In the genomic region with DNA sequence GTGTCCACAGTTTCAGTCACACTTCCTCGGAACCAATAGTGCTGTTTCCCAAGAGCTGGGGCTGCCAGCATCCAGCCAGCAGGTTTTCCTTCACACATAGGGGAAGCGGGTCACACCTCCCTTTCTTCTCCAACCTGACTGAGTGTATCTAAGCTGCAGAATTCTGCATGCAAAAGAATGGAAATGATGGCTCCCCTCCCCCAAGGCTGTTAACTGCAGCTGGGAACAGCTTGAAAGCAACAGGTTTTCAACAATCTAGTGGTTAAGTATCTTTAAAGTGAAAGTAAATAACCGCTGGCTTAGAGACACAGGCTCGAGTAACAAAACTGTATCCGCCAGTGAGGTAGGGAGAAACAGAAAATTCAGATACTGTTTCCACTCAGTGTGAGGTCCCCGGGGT, we compare ENCODE assay signal across 8 mouse cellular contexts. TPM values are rescaled to one million over a fixed set of nuclear protein-coding genes. Genes with fewer than 3 reads are reported as not detected.
DNase-seq lines count a peak whose midpoint lies in the region; ATAC-seq and TF ChIP-seq lines count a peak whose summit lies in the region.

No protein-coding gene starts in this region.

- no peak for TF ChIP-seq CTCF in liver, adult 2 months (IDR thresholded peaks at IDR 0.05; ENCODE audit: low read depth, low read length)
- TF ChIP-seq CTCF in hindbrain, postnatal 0 days (IDR thresholded peaks at IDR 0.05; ENCODE audit: low read depth), result no peak

- peak overlapping the region; percentile 48 for H3K4me3 ChIP-seq in liver, adult 2 months (ENCODE audit: insufficient read depth, low read depth, low read length)
- peak overlapping the region; percentile 68 for H3K4me3 ChIP-seq in brown adipose tissue, adult 24 weeks (ENCODE audit: insufficient read depth, low read depth, low read length)
- peak overlapping the region; percentile 18 for H3K4me3 ChIP-seq in hindbrain, postnatal 0 days (ENCODE audit: low read length)
- H3K4me3 ChIP-seq in lung, embryonic 15.5 days, result peak overlapping the region; percentile 27
- no peak overlapping the region for H3K4me3 ChIP-seq in midbrain, embryonic 13.5 days (replicated peaks)

- peak overlapping the region; percentile 83 for H3K9ac ChIP-seq in liver, adult 2 months (ENCODE audit: low read depth, low read length)
- H3K9ac ChIP-seq in hindbrain, postnatal 0 days (replicated peaks; ENCODE audit: low read length), result no peak overlapping the region
- peak overlapping the region; percentile 25; the same call in 1 of the 2 replicates for H3K9ac ChIP-seq in lung, embryonic 15.5 days
- no peak overlapping the region for H3K9ac ChIP-seq in midbrain, embryonic 13.5 days (replicated peaks)

- no peak for ATAC-seq in hindbrain, postnatal 0 days
- ATAC-seq in lung, embryonic 15.5 days (ENCODE audit: borderline replicate concordance, extremely low read depth, low FRiP score, low TSS enrichment), result no peak
- ATAC-seq in midbrain, embryonic 13.5 days, result no peak

- no peaks in the 10 kb centered on the region for H3K27me3 ChIP-seq in liver, adult 2 months (ENCODE audit: control insufficient read depth, insufficient read depth, low read length)
- H3K27me3 ChIP-seq in hindbrain, postnatal 0 days (ENCODE audit: insufficient read depth, low read length), result no peaks in the 10 kb centered on the region
- H3K27me3 ChIP-seq in lung, embryonic 15.5 days, result no peaks in the 10 kb centered on the region
- H3K27me3 ChIP-seq in midbrain, embryonic 13.5 days, result no peaks in the 10 kb centered on the region

- peak overlapping the region; percentile 39 for H3K4me2 ChIP-seq in hindbrain, postnatal 0 days (ENCODE audit: low read depth, low read length)
- H3K4me2 ChIP-seq in lung, embryonic 15.5 days, result peak overlapping the region; percentile 50
- H3K4me2 ChIP-seq in midbrain, embryonic 13.5 days (replicated peaks), result no peak overlapping the region

- no peak for TF ChIP-seq POLR2A in liver, adult 2 months (IDR thresholded peaks at IDR 0.05; ENCODE audit: extremely low read depth, insufficient read depth, low read length)

- DNase-seq in liver, adult 2 months (ENCODE audit: extremely low read depth, low read depth, low spot score), result peak; percentile 26
- no peak for DNase-seq in liver
- peak; percentile 45 for DNase-seq in hindbrain, postnatal 0 days (ENCODE audit: low spot score)
- DNase-seq in thymus, postnatal 4 days, result peak; percentile 61
- no peak for DNase-seq in right cerebral cortex, postnatal 14 days

- no peaks in the 10 kb centered on the region for H3K79me2 ChIP-seq in liver, adult 2 months (ENCODE audit: control insufficient read depth, insufficient read depth, low read length)

- no peak overlapping the region for H3K27ac ChIP-seq in liver, adult 2 months (replicated peaks; ENCODE audit: insufficient read depth, low read depth, low read length)
- H3K27ac ChIP-seq in brown adipose tissue, adult 24 weeks (replicated peaks; ENCODE audit: low read depth, low read length), result no peak overlapping the region
- H3K27ac ChIP-seq in hindbrain, postnatal 0 days, result no peak overlapping the region
- peak overlapping the region; percentile 46 for H3K27ac ChIP-seq in lung, embryonic 15.5 days
- H3K27ac ChIP-seq in midbrain, embryonic 13.5 days, result no peak overlapping the region

- no peaks in the 10 kb centered on the region for H3K36me3 ChIP-seq in liver, adult 2 months (ENCODE audit: control insufficient read depth, insufficient read depth, low read length)
- no peaks in the 10 kb centered on the region for H3K36me3 ChIP-seq in hindbrain, postnatal 0 days (ENCODE audit: insufficient read depth, low read length)
- H3K36me3 ChIP-seq in lung, embryonic 15.5 days, result no peaks in the 10 kb centered on the region
- H3K36me3 ChIP-seq in midbrain, embryonic 13.5 days, result no peaks in the 10 kb centered on the region

- H3K4me1 ChIP-seq in liver, adult 2 months (ENCODE audit: control insufficient read depth, insufficient read depth, low read length), result no peaks in the 10 kb centered on the region
- no peaks in the 10 kb centered on the region for H3K4me1 ChIP-seq in brown adipose tissue, adult 24 weeks (ENCODE audit: control insufficient read depth, insufficient read depth, insufficient read length, low read length)
- H3K4me1 ChIP-seq in hindbrain, postnatal 0 days (ENCODE audit: insufficient read depth, low read length), result no peaks in the 10 kb centered on the region
- H3K4me1 ChIP-seq in lung, embryonic 15.5 days, result 0 out of 2 replicates have a peak, but pooled peaks cover 5% of the 10 kb centered on the region
- H3K4me1 ChIP-seq in midbrain, embryonic 13.5 days (replicated peaks), result peaks cover 18% of the 10 kb centered on the region

- WGBS in liver, adult 2 months, result 12% methylated on average over 6 of the region's 6 CpGs
- 27% methylated on average over 6 of the region's 6 CpGs for WGBS in hindbrain, postnatal 0 days
- WGBS in lung, embryonic 15.5 days, result 6% methylated on average over 6 of the region's 6 CpGs
- 38% methylated on average over 6 of the region's 6 CpGs for WGBS in midbrain, embryonic 13.5 days

- H3K9me3 ChIP-seq in hindbrain, postnatal 0 days (ENCODE audit: low read length), result no peaks in the 10 kb centered on the region
- H3K9me3 ChIP-seq in lung, embryonic 15.5 days, result no peaks in the 10 kb centered on the region
- H3K9me3 ChIP-seq in midbrain, embryonic 13.5 days, result no peaks in the 10 kb centered on the region

RNA-seq across cellular contexts. Expression of a gene that starts 25.6 kb away (rescaled TPM):
- total RNA-seq in liver, adult 2 months (2014; rRNA removed), result 3.0 and 4.0 TPM in 2 replicates
- 3.0 and 3.8 TPM in 2 replicates for polyA plus RNA-seq in liver, adult 2 months (2012; rRNA removed)
- 9.7 and 9.8 TPM in 2 replicates for polyA plus RNA-seq in brown adipose tissue, adult 24 weeks (2012; ENCODE audit: insufficient read depth, insufficient read length, missing spikeins)
- 42.4 and 42.6 TPM in 2 replicates for total RNA-seq in hindbrain, postnatal 0 days (2014; rRNA removed)
- polyA plus RNA-seq in hindbrain, postnatal 0 days (2015; fragmentation: Nextera tagmentation; extraction: Ambion mirVana), result 25.1 and 25.6 TPM in 2 replicates
- polyA plus RNA-seq in lung, embryonic 15.5 days (2015; fragmentation: Nextera tagmentation; extraction: Ambion mirVana), result 21.2 and 24.6 TPM in 2 replicates
- 47.8 and 53.0 TPM in 2 replicates for polyA plus RNA-seq in midbrain, embryonic 13.5 days (2015; fragmentation: Nextera tagmentation; extraction: Ambion mirVana)

Comparison
In these comparisons a context has a peak if more than half of its experiments do, and no peak if none do; other contexts are left out.
1. DNase-seq: peak in liver, adult 2 months (single experiment), hindbrain, postnatal 0 days (single experiment) and thymus, postnatal 4 days (single experiment); none in liver (single experiment) and right cerebral cortex, postnatal 14 days (single experiment).
2. H3K9ac ChIP-seq: peak in liver, adult 2 months (single experiment) and lung, embryonic 15.5 days (single experiment); none in hindbrain, postnatal 0 days (single experiment) and midbrain, embryonic 13.5 days (single experiment).